Mouse (Mus musculus) cerebellum, adult 18-20 months (tissue): ENCODE measurements around the gene Capn12.
A peak's percentile ranks its signal among the peaks of the same experiment; 100 is the strongest.
"Not testable (repeated sequence)": the region's sequence is repeated elsewhere in the genome, so short reads cannot be mapped to it uniquely, and the experiment has no call there.

Experiments used
- DNase-seq, 2 experiments: peaks; one replicate each; pipeline ENCODE4 v3.0.0; 2021

Gene Capn12

DNA sequence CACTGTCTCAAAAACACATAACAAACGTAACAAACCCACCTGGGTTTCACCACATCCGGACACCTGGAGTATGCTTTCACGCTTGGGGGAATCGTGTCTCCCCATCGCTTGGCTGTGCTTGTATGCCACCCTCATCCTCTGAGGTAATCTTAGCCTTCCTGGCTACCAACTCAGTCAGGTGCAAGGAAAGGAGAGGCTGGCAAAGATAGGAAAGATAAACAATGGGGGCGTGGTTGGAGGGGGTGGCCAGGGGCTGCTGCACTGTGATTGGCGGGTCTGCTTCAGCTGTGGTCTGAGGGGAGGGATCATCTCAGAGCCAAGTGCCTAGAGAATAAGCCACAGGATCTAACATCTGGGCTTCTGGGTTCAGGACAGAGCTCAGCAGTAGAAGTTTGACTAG is 1.6 kb upstream of the Capn12 start:
- DNase-seq, result no peak

DNA sequence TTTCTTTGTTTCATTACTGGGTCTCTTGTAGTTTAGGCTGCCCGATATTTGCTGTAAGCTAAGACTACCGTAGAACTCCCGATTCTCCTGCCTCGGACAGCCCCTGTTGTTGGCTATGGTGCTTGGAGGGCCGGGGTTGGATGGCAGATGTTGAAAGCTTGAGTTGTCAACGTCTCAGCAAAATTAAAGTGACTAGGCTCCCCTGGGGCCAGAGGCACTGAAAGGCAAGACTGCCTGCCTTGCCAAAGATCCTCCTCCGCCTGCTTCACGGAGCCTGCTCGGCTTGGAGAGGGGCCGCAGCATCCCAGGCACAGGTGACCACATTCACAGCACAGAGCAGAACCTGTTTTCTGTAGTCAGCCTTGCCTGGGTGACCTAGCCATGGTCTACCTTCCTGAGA is 668 bp upstream of the Capn12 start:
- DNase-seq, result no peak

GRCm38 (mm10) chr7:28883039-28883438 is 1.8 kb downstream of the Capn12 start:
- DNase-seq, result no peak

GRCm38 (mm10) chr7:28883704-28884103 is 2.5 kb downstream of the Capn12 start:
- DNase-seq, result not testable (repeated sequence)

- no peak for DNase-seq
Observed at GRCm38 (mm10) chr7:28886486-28886885, 5.3 kb downstream of the Capn12 start.

DNA sequence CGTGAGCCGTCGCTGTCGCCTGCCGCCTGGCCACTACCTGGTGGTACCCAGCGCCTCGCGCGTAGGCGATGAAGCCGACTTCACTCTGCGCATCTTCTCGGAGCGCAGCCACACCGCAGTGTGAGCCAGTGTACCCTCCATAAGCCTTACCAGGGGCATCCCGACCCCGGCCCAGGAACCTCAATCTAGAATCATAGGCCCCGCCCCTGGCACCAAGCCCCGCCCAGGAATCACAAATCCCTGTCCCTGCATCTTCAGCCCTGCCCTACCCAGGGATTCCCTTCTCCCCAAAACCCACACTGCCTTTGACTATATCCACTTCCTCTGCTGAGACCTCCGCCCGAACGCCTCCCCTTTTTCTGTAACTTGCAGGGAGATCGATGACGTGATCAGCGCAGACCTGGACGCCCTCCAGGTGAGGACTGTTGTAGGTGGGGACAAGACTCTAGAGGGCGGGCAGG is 7.5 kb downstream of the Capn12 start:
- peak; percentile 32 to 35 for DNase-seq

DNA sequence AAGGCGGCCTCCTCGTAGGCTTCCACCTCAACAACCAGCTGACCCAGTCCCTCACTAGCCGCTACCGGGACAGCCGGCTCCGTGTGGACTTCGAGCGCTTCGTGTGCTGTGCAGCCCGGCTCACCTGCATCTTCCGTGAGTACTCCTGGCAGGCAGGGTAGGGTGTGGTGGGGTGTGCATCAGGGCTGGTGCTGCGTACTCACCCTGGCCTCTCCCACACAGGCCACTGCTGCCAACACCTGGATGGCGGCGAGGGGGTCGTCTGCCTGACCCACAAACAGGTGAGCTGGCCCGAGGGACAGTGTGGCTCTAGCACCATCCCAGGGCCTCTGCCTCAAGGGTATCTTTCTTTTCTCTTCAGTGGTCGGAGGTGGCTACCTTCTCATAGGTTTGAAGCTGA is 11.4 kb downstream of the Capn12 start:
- no peak for DNase-seq

DNA sequence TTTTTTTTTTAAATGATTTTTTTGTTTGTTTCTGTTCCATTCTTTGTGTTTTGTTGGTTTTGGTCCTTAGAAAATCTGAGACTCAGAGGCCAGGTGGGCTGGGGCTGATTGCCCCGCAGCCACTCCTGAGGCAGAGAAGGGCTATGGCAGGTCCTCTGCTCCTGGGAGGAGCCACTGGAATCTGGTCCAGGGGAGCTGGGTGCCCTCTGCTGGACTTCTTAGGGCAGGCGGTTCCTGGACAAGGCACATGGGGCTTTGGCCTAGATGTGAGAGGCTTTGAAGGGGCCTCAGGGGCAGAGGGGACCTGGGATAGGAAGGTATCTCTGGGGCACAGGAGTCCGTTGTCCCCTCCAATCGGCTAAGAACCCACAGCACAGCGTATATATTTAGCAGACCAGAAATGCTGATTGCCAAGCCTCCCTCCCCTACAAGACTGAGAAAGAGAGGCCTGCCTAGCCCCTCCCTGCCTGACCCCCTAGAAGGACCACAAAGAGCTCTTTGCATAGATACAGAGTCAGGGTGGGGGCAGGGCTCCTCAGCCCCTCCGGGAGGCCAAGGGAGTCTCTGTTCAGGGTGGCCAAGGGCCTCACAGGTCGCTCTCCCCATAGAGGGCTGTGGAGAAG is 12.5 kb downstream of the Capn12 start:
- DNase-seq, result peak in 1 of 2 experiments; percentile 43

GRCm38 (mm10) chr7:28894942-28895341 is 13.7 kb downstream of the Capn12 start:
- DNase-seq, result no peak

- DNase-seq, result no peak
Observed at GRCm38 (mm10) chr7:28897661-28898060, 16.4 kb downstream of the Capn12 start.

- no peak for DNase-seq
Observed at GRCm38 (mm10) chr7:28899972-28900371, 18.8 kb downstream of the Capn12 start.

GRCm38 (mm10) chr7:28901311-28902125 is 20.3 kb downstream of the Capn12 start:
- DNase-seq, result no peak

DNA sequence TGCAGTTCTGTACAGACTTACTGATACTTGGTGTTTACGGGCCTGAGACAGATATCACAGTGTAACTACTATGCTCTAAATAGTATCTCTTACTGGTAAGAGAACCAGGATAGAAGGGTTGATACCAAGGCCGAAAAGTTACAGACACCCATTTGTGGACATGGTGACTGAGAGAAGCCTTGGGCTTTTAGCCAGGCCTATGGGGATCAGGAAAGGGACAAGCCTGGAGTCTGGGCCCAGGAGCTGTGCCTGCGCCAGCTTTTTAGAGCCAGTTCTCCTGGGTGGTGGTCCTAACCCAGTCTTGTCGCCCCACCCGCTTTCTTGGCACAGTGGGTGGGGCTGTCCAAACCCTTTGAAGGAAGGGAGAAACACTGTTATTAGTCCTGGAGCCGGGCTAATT is 21.0 kb downstream of the Capn12 start:
- DNase-seq, result no peak

DNA sequence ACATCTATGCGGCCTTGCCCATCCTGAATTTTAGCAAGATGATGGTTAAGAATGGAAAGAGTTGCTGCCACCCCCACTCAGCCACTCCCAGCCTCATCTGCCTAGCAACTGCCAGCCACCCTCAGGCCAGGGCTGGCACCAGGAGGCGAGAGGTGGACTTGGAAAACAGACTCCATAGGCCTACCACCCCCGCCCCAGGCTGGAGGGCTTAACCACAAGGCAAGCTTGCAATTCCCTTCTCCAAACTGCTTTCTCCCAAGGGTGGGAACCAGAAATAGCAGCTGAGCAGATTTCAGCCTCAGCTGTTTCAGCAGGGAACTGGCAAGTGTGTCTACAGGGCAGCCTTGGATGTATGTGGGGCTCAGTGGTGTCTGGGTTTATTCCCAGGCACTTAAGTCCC is 21.6 kb downstream of the Capn12 start:
- no peak for DNase-seq

GRCm38 (mm10) chr7:28903778-28904177 is 22.6 kb downstream of the Capn12 start:
- DNase-seq, result no peak

DNA sequence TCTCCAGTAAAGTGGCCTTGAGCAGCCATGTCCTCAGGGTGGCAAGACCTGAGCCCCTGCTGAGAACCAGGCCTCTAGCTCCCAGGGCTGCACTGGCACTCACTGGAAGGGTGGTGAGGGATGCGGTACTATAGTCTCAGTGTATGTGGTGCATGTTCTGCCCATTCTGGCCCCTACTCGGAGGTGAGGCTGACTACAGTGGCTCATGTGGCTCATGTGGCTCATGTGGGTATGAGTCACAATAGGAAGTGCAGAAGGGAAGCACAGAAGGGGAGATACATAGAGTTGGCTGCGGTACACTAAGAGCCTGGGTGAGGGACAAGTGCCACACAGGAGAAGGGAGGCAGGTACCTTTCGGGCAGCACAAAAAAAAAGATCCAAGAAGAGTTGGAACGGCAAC is 26.0 kb downstream of the Capn12 start:
- peak; percentile 35 to 43 for DNase-seq

DNA sequence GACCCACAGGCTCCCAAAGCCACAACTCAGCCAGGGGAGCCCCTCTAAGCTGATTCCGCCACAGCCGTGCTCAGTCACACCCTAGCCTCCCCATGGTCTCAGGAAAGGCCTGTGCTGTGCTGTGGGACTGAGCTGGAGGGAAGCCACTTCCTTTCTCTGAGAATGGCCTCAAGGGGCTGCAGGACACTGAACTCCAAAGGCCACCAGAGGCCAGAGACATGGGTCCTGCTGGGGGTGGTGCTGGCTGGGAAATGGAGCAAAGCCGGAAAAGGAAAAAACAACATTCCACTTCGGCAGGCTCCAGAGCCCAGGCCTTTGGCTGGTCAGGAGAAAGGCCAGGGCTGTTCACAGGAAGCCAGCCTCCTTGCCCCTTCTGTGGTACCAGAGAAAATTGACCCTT is 30.4 kb downstream of the Capn12 start:
- DNase-seq, result no peak

- DNase-seq, result no peak
Observed at GRCm38 (mm10) chr7:28913171-28913570, 31.9 kb downstream of the Capn12 start.

- no peak for DNase-seq
Observed at GRCm38 (mm10) chr7:28916491-28916890, 35.3 kb downstream of the Capn12 start.

DNA sequence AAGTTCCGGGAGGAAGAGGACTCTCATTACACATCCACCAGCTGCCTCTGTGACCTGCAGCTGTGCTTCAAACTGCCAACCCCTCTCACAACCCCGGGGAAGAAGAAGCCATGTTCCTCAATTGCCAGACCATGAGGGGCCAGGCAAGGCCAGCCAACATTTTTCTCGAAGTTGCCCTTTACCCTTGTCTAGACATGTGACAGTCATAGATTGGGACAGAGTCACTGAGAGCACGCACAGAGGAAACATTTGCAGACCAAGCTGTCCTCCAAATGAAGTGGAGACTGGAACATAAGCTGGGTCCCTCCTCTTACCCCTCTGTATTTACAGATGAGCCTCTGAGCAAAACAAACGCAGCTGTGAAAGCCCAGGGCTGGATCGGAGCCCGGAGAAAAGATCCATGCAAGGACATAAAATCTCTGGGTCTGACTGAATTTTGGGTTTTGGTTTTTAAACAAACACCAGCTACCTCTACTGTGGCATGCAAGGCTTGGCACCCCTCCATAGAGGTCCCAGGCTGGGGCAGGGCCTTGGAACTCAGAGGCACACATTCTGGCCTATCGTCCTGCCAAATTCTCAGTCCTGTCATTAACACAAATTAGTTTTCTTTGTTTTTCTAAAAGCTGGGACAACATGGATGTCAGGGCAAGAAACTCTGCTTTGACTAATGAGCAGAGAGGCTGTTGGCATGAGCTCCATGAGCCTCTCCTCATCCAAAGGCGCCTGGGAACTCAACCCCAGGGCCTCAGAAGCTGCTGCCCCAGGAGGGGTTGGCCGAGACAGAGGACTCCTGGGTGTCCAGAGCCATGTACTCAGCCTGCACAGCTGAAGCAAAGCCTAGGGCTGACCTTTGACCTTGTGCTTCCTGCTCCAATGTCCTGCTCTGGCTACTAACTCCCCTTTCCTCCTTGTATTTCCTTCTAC is 36.5 kb downstream of the Capn12 start:
- peak in 1 of 2 experiments; percentile 40 for DNase-seq

DNA sequence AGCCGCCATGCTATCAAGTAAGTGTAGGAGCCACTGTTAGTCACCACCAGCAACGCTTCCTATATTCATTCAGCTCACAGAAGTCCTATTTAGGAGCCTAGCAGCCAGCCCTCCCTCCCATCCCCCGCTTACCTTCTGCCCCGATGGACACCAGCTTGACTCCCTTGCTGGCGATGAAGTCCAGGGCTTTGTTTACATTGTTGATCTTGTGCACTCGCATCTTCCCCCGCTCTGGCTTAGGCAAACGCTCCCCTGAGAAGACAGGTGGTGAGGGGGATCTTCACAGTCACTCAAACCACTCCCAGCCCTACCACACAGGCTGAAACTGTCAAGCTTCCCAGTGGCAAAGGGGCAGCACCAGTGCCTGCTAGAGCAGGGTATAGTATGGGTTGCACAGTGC is 37.3 kb downstream of the Capn12 start:
- DNase-seq, result no peak

GRCm38 (mm10) chr7:28919815-28920214 is 38.6 kb downstream of the Capn12 start:
- peak; percentile 50 to 61 for DNase-seq

DNA sequence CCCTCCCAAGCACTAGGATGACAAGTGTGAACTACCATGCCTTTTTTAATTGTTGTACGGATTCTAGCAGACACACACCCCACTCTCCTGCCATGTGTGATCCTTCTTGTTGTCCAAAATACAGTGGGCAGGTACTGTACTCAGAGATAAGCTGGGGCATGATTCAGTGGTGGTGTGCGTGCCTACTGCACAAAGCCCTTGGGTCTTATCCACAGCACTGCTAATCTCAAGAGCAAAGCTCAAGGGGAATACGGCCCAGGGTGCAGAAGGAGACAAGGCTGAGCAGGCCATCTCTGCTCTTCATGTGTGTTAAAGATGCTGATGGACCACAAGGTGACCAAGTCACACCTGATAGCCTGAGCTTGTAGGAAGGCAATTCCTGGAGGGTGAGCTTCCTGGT is 40.0 kb downstream of the Capn12 start:
- no peak for DNase-seq
